Mouse (Mus musculus) embryonic facial prominence, embryonic 14.5 days (tissue): ENCODE results near the gene Snrpg. TPM values are rescaled to one million over a fixed set of nuclear protein-coding genes. Genes with fewer than 3 reads are reported as not detected.
A peak's percentile ranks its signal among the peaks of the same experiment; 100 is the strongest.

Experiments used
- ATAC-seq: fragments of 200-750 bp; cut with Nextera tagmentation; 2 replicates; pipeline ENCODE4 v1.8.0; 2017; ENCODE audit warnings: low read depth, moderate number of reproducible peaks, moderate TSS enrichment
- DNase-seq: peaks from one replicate; pipeline ENCODE4 v3.0.0-alpha.2; 2015; ENCODE audit warnings: low spot score
- H3K27ac ChIP-seq: fragments of 300-500 bp; sonication (generic); replicated peaks from 2 replicates; pipeline ENCODE4 v1.5.1; 2014; ENCODE audit warnings: low read depth, mild to moderate bottlenecking, low read length, moderate library complexity
- H3K27me3 ChIP-seq: fragments of 300-500 bp; sonication (generic); replicated peaks from 2 replicates; pipeline ENCODE4 v1.6.1; 2014; ENCODE audit warnings: low read length; ENCODE audit not compliant: control insufficient read depth, insufficient read depth
- H3K36me3 ChIP-seq: fragments of 300-500 bp; sonication (generic); 2 replicates; pipeline ENCODE4 v1.6.1; 2014; ENCODE audit warnings: low read length, mixed read lengths; ENCODE audit not compliant: control insufficient read depth, insufficient read depth
- H3K4me1 ChIP-seq: fragments of 300-500 bp; sonication (generic); 2 replicates; pipeline ENCODE4 v1.6.1; 2014; ENCODE audit warnings: antibody characterized with exemption, low read length; ENCODE audit not compliant: control insufficient read depth, insufficient read depth
- H3K4me2 ChIP-seq: fragments of 300-500 bp; sonication (generic); 2 replicates; pipeline ENCODE4 v1.6.1; 2014; ENCODE audit warnings: low read depth, mild to moderate bottlenecking, low read length, moderate library complexity, mixed read lengths
- H3K4me3 ChIP-seq: fragments of 300-500 bp; sonication (generic); 2 replicates; pipeline ENCODE4 v1.5.1; 2014; ENCODE audit warnings: low read depth, mild to moderate bottlenecking, low read length
- H3K9ac ChIP-seq: fragments of 300-500 bp; sonication (generic); 2 replicates; pipeline ENCODE4 v1.6.1; 2014; ENCODE audit warnings: low read depth, mild to moderate bottlenecking, low read length, moderate library complexity, mixed read lengths
- H3K9me3 ChIP-seq: fragments of 300-500 bp; sonication (generic); 2 replicates; pipeline ENCODE4 v1.6.1; 2016; ENCODE audit warnings: low read length; ENCODE audit not compliant: control insufficient read depth
- WGBS: fragments of 180-500 bp; shearing (Covaris S2); extraction: QIAGEN DNeasy Blood & Tissue Kit; methylation state at CpG from one replicate; pipeline ENCODE4 v1.1.7; 2014; 5-methylcytosine and 5-hydroxymethylcytosine counted together
- polyA plus RNA-seq: library from polyadenylated mRNA; unstranded; fragments of >200 nt; fragmentation: Nextera tagmentation; extraction: Ambion mirVana; gene quantifications from 2 replicates; pipeline ENCODE4 v1.2.1, GENCODE M21; 2014

Snrpg gene
- polyA plus RNA-seq, 1 experiment from 2014 or later: 600 TPM

- Histone ChIP-seq H3K27me3 (no peaks in the 10 kb centered on the region), H3K4me2 (no peak overlapping the region), H3K9me3 (no peaks in the 10 kb centered on the region), H3K36me3 (peaks cover 4% of the 10 kb centered on the region; the same call in 1 of the 2 replicates), H3K4me1 (peaks cover 13% of the 10 kb centered on the region; the same call in 1 of the 2 replicates), H3K9ac (no peak overlapping the region), H3K27ac (no peak overlapping the region), H3K4me3 (no peak overlapping the region)
- 78% methylated on average over 2 of the region's 2 CpGs for WGBS
- no peak for ATAC-seq
- peak; percentile 21 for DNase-seq
Observed at GRCm38 (mm10) chr6:86398986-86399385, 27.9 kb downstream of the Snrpg start.

GRCm38 (mm10) chr6:86399995-86400394 lies 28.9 kb downstream of the Snrpg start:
- WGBS: 79% methylated on average over 2 of the region's 2 CpGs
- ATAC-seq (no peak), DNase-seq (no peak)
- H3K36me3 ChIP-seq: no peaks in the 10 kb centered on the region
- H3K27me3 ChIP-seq: no peaks in the 10 kb centered on the region
- no peak overlapping the region for H3K27ac ChIP-seq
- no peaks in the 10 kb centered on the region for H3K9me3 ChIP-seq
- no peak overlapping the region for H3K9ac ChIP-seq
- peaks cover 13% of the 10 kb centered on the region; the same call in 1 of the 2 replicates for H3K4me1 ChIP-seq
- H3K4me2 ChIP-seq: no peak overlapping the region
- no peak overlapping the region for H3K4me3 ChIP-seq

GRCm38 (mm10) chr6:86400972-86401371 lies 29.9 kb downstream of the Snrpg start:
- Histone ChIP-seq H3K4me1 (peaks cover 3% of the 10 kb centered on the region; the same call in 1 of the 2 replicates), H3K9me3 (no peaks in the 10 kb centered on the region), H3K4me3 (peak overlapping the region; percentile 31), H3K9ac (peak overlapping the region; percentile 52), H3K36me3 (no peaks in the 10 kb centered on the region), H3K27me3 (no peaks in the 10 kb centered on the region), H3K4me2 (peak overlapping the region; percentile 49), H3K27ac (0 out of 2 replicates have a peak overlapping the region, but pooled peaks have one; percentile 17)
- DNase-seq: peak; percentile 92
- peak; percentile 23; the same call in 1 of the 2 replicates for ATAC-seq
- 2% methylated on average over 9 of the region's 9 CpGs for WGBS

- Histone ChIP-seq H3K4me3 (peak overlapping the region; percentile 87), H3K4me2 (peak overlapping the region; percentile 68), H3K36me3 (peaks cover 10% of the 10 kb centered on the region), H3K9ac (peak overlapping the region; percentile 99), H3K27ac (peak overlapping the region; percentile 100), H3K27me3 (no peaks in the 10 kb centered on the region), H3K9me3 (no peaks in the 10 kb centered on the region), H3K4me1 (peaks cover 5% of the 10 kb centered on the region)
- ATAC-seq (no peak), DNase-seq (no peak)
- WGBS: 29% methylated on average over 12 of the region's 12 CpGs
Observed at GRCm38 (mm10) chr6:86402681-86403607, 31.8 kb downstream of the Snrpg start.

- peak; percentile 85 for DNase-seq
- H3K9ac ChIP-seq: peak overlapping the region; percentile 99
Observed at GRCm38 (mm10) chr6:86403728-86404099, 32.6 kb downstream of the Snrpg start.

GRCm38 (mm10) chr6:86404100-86404861 lies 33.2 kb downstream of the Snrpg start, which contains the start of gene Tia1:
Tia1 (plus strand) TSS chr6:86404219.
- ATAC-seq: peak; percentile 97
- Histone ChIP-seq H3K4me3 (peak within 1 kb of the TSS; percentile 87), H3K36me3 (peaks cover 14% of the 10 kb centered on the region), H3K27me3 (no peaks in the 10 kb centered on the region), H3K9me3 (no peaks in the 10 kb centered on the region), H3K27ac (peak within 1 kb of the TSS; percentile 100), H3K4me2 (peak within 1 kb of the TSS; percentile 68), H3K9ac (peak within 1 kb of the TSS; percentile 99), H3K4me1 (peaks cover 5% of the 10 kb centered on the region)
- DNase-seq: peak; percentile 99
- WGBS: 1% methylated on average over 47 of the region's 62 CpGs

More at GRCm38 (mm10) chr6:86403728-86404099, 32.6 kb downstream of the Snrpg start:
- Histone ChIP-seq H3K4me1 (peaks cover 5% of the 10 kb centered on the region), H3K27me3 (no peaks in the 10 kb centered on the region), H3K4me3 (peak overlapping the region; percentile 87), H3K9me3 (no peaks in the 10 kb centered on the region), H3K4me2 (peak overlapping the region; percentile 68), H3K36me3 (peaks cover 14% of the 10 kb centered on the region), H3K27ac (peak overlapping the region; percentile 100)
- ATAC-seq: peak; percentile 76
- WGBS: under 1% methylated on average over 15 of the region's 15 CpGs

- under 1% methylated on average over 11 of the region's 11 CpGs for WGBS
- peak overlapping the region; percentile 100 for H3K27ac ChIP-seq
- peaks cover 5% of the 10 kb centered on the region for H3K4me1 ChIP-seq
- peak overlapping the region; percentile 68 for H3K4me2 ChIP-seq
- no peak for ATAC-seq
- H3K9me3 ChIP-seq: no peaks in the 10 kb centered on the region
- DNase-seq: peak; percentile 26
- H3K27me3 ChIP-seq: no peaks in the 10 kb centered on the region
- peaks cover 17% of the 10 kb centered on the region for H3K36me3 ChIP-seq
- peak overlapping the region; percentile 99 for H3K9ac ChIP-seq
- H3K4me3 ChIP-seq: peak overlapping the region; percentile 87
Observed at GRCm38 (mm10) chr6:86404996-86405395, 33.9 kb downstream of the Snrpg start.

- Histone ChIP-seq H3K27ac (no peak overlapping the region), H3K4me1 (peaks cover 9% of the 10 kb centered on the region), H3K36me3 (peaks cover 17% of the 10 kb centered on the region), H3K27me3 (no peaks in the 10 kb centered on the region), H3K9me3 (no peaks in the 10 kb centered on the region), H3K4me2 (peak overlapping the region; percentile 68), H3K4me3 (0 out of 2 replicates have a peak overlapping the region, but pooled peaks have one; percentile 7), H3K9ac (no peak overlapping the region)
- ATAC-seq: no peak
- no peak for DNase-seq
Observed at GRCm38 (mm10) chr6:86406306-86406705, 35.2 kb downstream of the Snrpg start.
